Mouse (Mus musculus): Measurements from ENCODE around the gene Prkrip1.

GRCm38 (mm10) chr5:136186723-136187122 is 12.0 kb downstream of the Prkrip1 start:
- peak; percentile 36; the same call in 1 of the 2 replicates for TF ChIP-seq ZC3H11A (IDR thresholded peaks at IDR 0.05; ENCODE audit: borderline replicate concordance, low read depth, low read length)
- no peak for TF ChIP-seq ZNF384 (IDR thresholded peaks at IDR 0.05; ENCODE audit: low read depth, low read length)
- TF ChIP-seq CHD2 (IDR thresholded peaks at IDR 0.05; ENCODE audit: low read depth, low read length): no peak
